Mouse (Mus musculus) embryonic facial prominence, embryonic 13.5 days (tissue): ENCODE results near the gene Cacna2d3. TPM values are rescaled to one million over a fixed set of nuclear protein-coding genes. Genes with fewer than 3 reads are reported as not detected.

Source experiments
- ATAC-seq: fragments of 200-750 bp; cut with Nextera tagmentation; 2 replicates; pipeline ENCODE4 v1.8.0; 2017; ENCODE audit warnings: low read depth; ENCODE audit not compliant: insufficient number of reproducible peaks, insufficient read depth, low FRiP score, low TSS enrichment
- H3K27ac ChIP-seq: fragments of 300-500 bp; sonication (generic); 2 replicates; pipeline ENCODE4 v1.5.1; 2015; ENCODE audit warnings: moderate library complexity, mild to moderate bottlenecking, inconsistent platforms
- H3K27me3 ChIP-seq: fragments of 300-500 bp; sonication (generic); 2 replicates; pipeline ENCODE4 v1.6.1; 2015; ENCODE audit warnings: mild to moderate bottlenecking, inconsistent platforms
- H3K36me3 ChIP-seq: fragments of 300-500 bp; sonication (generic); 2 replicates; pipeline ENCODE4 v1.6.1; 2015; ENCODE audit warnings: mild to moderate bottlenecking, inconsistent platforms
- H3K4me1 ChIP-seq: fragments of 300-500 bp; sonication (generic); 2 replicates; pipeline ENCODE4 v1.6.1; 2015; ENCODE audit warnings: inconsistent platforms
- H3K4me2 ChIP-seq: fragments of 300-500 bp; sonication (generic); 2 replicates; pipeline ENCODE4 v1.6.1; 2015; ENCODE audit warnings: moderate library complexity, mild to moderate bottlenecking, inconsistent platforms
- H3K4me3 ChIP-seq: fragments of 300-500 bp; sonication (generic); 2 replicates; pipeline ENCODE4 v1.5.1; 2015; ENCODE audit warnings: mild to moderate bottlenecking, inconsistent platforms
- H3K9ac ChIP-seq: fragments of 300-500 bp; sonication (generic); 2 replicates; pipeline ENCODE4 v1.6.1; 2015; ENCODE audit warnings: mild to moderate bottlenecking, inconsistent platforms
- H3K9me3 ChIP-seq: fragments of 300-500 bp; sonication (generic); 2 replicates; pipeline ENCODE4 v1.6.1; 2016; ENCODE audit warnings: inconsistent platforms
- WGBS: fragments of 180-500 bp; shearing (Covaris S2); methylation state at CpG from one replicate; pipeline ENCODE4 v1.1.7; 2015; ENCODE audit warnings: mixed read lengths; 5-methylcytosine and 5-hydroxymethylcytosine counted together
- polyA plus RNA-seq: library from polyadenylated mRNA; unstranded; fragments of >200 nt; fragmentation: Nextera tagmentation; extraction: Ambion mirVana; gene quantifications from 2 replicates; pipeline ENCODE4 v1.2.1, GENCODE M21; 2015

The Cacna2d3 gene
- polyA plus RNA-seq, 1 experiment from 2014 or later = 43.5 TPM

- no peaks in the 10 kb centered on the region for H3K9me3 ChIP-seq
- no peaks in the 10 kb centered on the region for H3K36me3 ChIP-seq
- no peak overlapping the region for H3K9ac ChIP-seq
- no peak overlapping the region for H3K27ac ChIP-seq
- peaks cover 27% of the 10 kb centered on the region for H3K27me3 ChIP-seq
- no peak for ATAC-seq
- H3K4me3 ChIP-seq = no peak overlapping the region
- no peak overlapping the region for H3K4me2 ChIP-seq
- 79% methylated on average over 3 of the region's 3 CpGs for WGBS
- peaks cover 6% of the 10 kb centered on the region; the same call in 1 of the 2 replicates for H3K4me1 ChIP-seq
These were observed 9.0 kb downstream of the Cacna2d3 start for GRCm38 (mm10) chr14:29712621-29713020.

GRCm38 (mm10) chr14:29707561-29708335, 13.9 kb downstream of the Cacna2d3 start:
- 47% methylated on average over 18 of the region's 18 CpGs for WGBS
- Histone ChIP-seq H3K27ac (no peak overlapping the region), H3K4me2 (no peak overlapping the region), H3K9ac (no peak overlapping the region), H3K36me3 (no peaks in the 10 kb centered on the region), H3K27me3 (peaks cover 19% of the 10 kb centered on the region), H3K4me3 (no peak overlapping the region), H3K4me1 (peaks cover 10% of the 10 kb centered on the region), H3K9me3 (no peaks in the 10 kb centered on the region)
- ATAC-seq = no peak

- WGBS = 62% methylated on average over 5 of the region's 5 CpGs
- Histone ChIP-seq H3K4me1 (peaks cover 10% of the 10 kb centered on the region), H3K27me3 (peaks cover 5% of the 10 kb centered on the region), H3K9me3 (no peaks in the 10 kb centered on the region), H3K36me3 (no peaks in the 10 kb centered on the region), H3K4me3 (no peak overlapping the region), H3K9ac (no peak overlapping the region), H3K4me2 (no peak overlapping the region), H3K27ac (no peak overlapping the region)
- no peak for ATAC-seq
These were observed 18.9 kb downstream of the Cacna2d3 start for GRCm38 (mm10) chr14:29702762-29703161.

- Histone ChIP-seq H3K9ac (no peak overlapping the region), H3K27me3 (no peaks in the 10 kb centered on the region), H3K36me3 (no peaks in the 10 kb centered on the region), H3K4me3 (no peak overlapping the region), H3K4me1 (0 out of 2 replicates have a peak, but pooled peaks cover 7% of the 10 kb centered on the region), H3K9me3 (no peaks in the 10 kb centered on the region), H3K4me2 (no peak overlapping the region), H3K27ac (no peak overlapping the region)
- WGBS = 8% methylated on average over 3 of the region's 3 CpGs
- 0 out of 2 replicates have a peak, but pooled peaks have one; percentile 64 for ATAC-seq
These were observed 25.5 kb downstream of the Cacna2d3 start for GRCm38 (mm10) chr14:29696131-29696530.

GRCm38 (mm10) chr14:29672436-29673050, 49.1 kb downstream of the Cacna2d3 start:
- no peak overlapping the region for H3K4me2 ChIP-seq

GRCm38 (mm10) chr14:29669826-29670225, 51.8 kb downstream of the Cacna2d3 start:
- ATAC-seq = no peak
- Histone ChIP-seq H3K9me3 (no peaks in the 10 kb centered on the region), H3K9ac (no peak overlapping the region), H3K4me2 (no peak overlapping the region), H3K36me3 (no peaks in the 10 kb centered on the region), H3K4me3 (no peak overlapping the region), H3K4me1 (peaks cover 16% of the 10 kb centered on the region), H3K27ac (no peak overlapping the region), H3K27me3 (no peaks in the 10 kb centered on the region)
- 53% methylated on average over 5 of the region's 5 CpGs for WGBS

More at GRCm38 (mm10) chr14:29672436-29673050, 49.1 kb downstream of the Cacna2d3 start:
- no peaks in the 10 kb centered on the region for H3K9me3 ChIP-seq
- ATAC-seq = no peak
- WGBS = 38% methylated on average over 1 of the region's 1 CpGs
- no peaks in the 10 kb centered on the region for H3K36me3 ChIP-seq
- no peak overlapping the region for H3K4me3 ChIP-seq
- H3K4me1 ChIP-seq = peaks cover 16% of the 10 kb centered on the region
- no peak overlapping the region for H3K9ac ChIP-seq
- H3K27me3 ChIP-seq = no peaks in the 10 kb centered on the region
- no peak overlapping the region for H3K27ac ChIP-seq

GRCm38 (mm10) chr14:29657006-29657405, 64.7 kb downstream of the Cacna2d3 start:
- H3K4me3 ChIP-seq = no peak overlapping the region
- H3K9ac ChIP-seq = no peak overlapping the region
- H3K4me1 ChIP-seq = no peaks in the 10 kb centered on the region
- ATAC-seq = no peak
- 29% methylated on average over 1 of the region's 1 CpGs for WGBS
- H3K36me3 ChIP-seq = no peaks in the 10 kb centered on the region
- no peaks in the 10 kb centered on the region for H3K9me3 ChIP-seq
- H3K27ac ChIP-seq = no peak overlapping the region
- no peak overlapping the region for H3K4me2 ChIP-seq
- H3K27me3 ChIP-seq = no peaks in the 10 kb centered on the region

GRCm38 (mm10) chr14:29650591-29650990, 71.1 kb downstream of the Cacna2d3 start:
- no peak overlapping the region for H3K4me2 ChIP-seq
- 76% methylated on average over 5 of the region's 5 CpGs for WGBS
- H3K9me3 ChIP-seq = no peaks in the 10 kb centered on the region
- no peak for ATAC-seq
- H3K27me3 ChIP-seq = no peaks in the 10 kb centered on the region
- no peaks in the 10 kb centered on the region for H3K4me1 ChIP-seq
- H3K27ac ChIP-seq = no peak overlapping the region
- no peaks in the 10 kb centered on the region for H3K36me3 ChIP-seq
- no peak overlapping the region for H3K4me3 ChIP-seq
- no peak overlapping the region for H3K9ac ChIP-seq

GRCm38 (mm10) chr14:29648721-29649120, 72.9 kb downstream of the Cacna2d3 start:
- ATAC-seq = no peak
- 57% methylated on average over 6 of the region's 6 CpGs for WGBS

GRCm38 (mm10) chr14:29645421-29645820, 76.2 kb downstream of the Cacna2d3 start:
- no peaks in the 10 kb centered on the region for H3K27me3 ChIP-seq
- no peak overlapping the region for H3K9ac ChIP-seq
- H3K9me3 ChIP-seq = no peaks in the 10 kb centered on the region
- no peaks in the 10 kb centered on the region for H3K4me1 ChIP-seq
- H3K4me2 ChIP-seq = no peak overlapping the region
- no peak overlapping the region for H3K4me3 ChIP-seq
- 83% methylated on average over 11 of the region's 11 CpGs for WGBS
- no peaks in the 10 kb centered on the region for H3K36me3 ChIP-seq
- ATAC-seq = no peak
- no peak overlapping the region for H3K27ac ChIP-seq

More at GRCm38 (mm10) chr14:29648721-29649120, 72.9 kb downstream of the Cacna2d3 start:
- H3K9ac ChIP-seq = no peak overlapping the region
- H3K9me3 ChIP-seq = no peaks in the 10 kb centered on the region
- no peak overlapping the region for H3K4me2 ChIP-seq
- no peaks in the 10 kb centered on the region for H3K36me3 ChIP-seq
- no peaks in the 10 kb centered on the region for H3K27me3 ChIP-seq
- H3K4me1 ChIP-seq = no peaks in the 10 kb centered on the region
- no peak overlapping the region for H3K4me3 ChIP-seq
- H3K27ac ChIP-seq = no peak overlapping the region

GRCm38 (mm10) chr14:29643217-29643616, 78.4 kb downstream of the Cacna2d3 start:
- no peak overlapping the region for H3K4me3 ChIP-seq
- no peaks in the 10 kb centered on the region for H3K27me3 ChIP-seq
- H3K9me3 ChIP-seq = no peaks in the 10 kb centered on the region
- H3K27ac ChIP-seq = no peak overlapping the region
- H3K4me1 ChIP-seq = no peaks in the 10 kb centered on the region
- no peak for ATAC-seq
- peaks cover 1% of the 10 kb centered on the region; the same call in 1 of the 2 replicates for H3K36me3 ChIP-seq
- no peak overlapping the region for H3K9ac ChIP-seq
- H3K4me2 ChIP-seq = no peak overlapping the region
- WGBS = 77% methylated on average over 4 of the region's 4 CpGs

GRCm38 (mm10) chr14:29639266-29639665, 82.4 kb downstream of the Cacna2d3 start:
- Histone ChIP-seq H3K9me3 (no peaks in the 10 kb centered on the region), H3K4me2 (no peak overlapping the region), H3K27ac (no peak overlapping the region), H3K4me1 (no peaks in the 10 kb centered on the region), H3K36me3 (peaks cover 9% of the 10 kb centered on the region; the same call in 1 of the 2 replicates), H3K27me3 (no peaks in the 10 kb centered on the region), H3K4me3 (no peak overlapping the region), H3K9ac (no peak overlapping the region)
- no peak for ATAC-seq
- 75% methylated on average over 3 of the region's 3 CpGs for WGBS
